Mouse (Mus musculus): Measurements from ENCODE around the gene Arl5a.

- no peak for TF ChIP-seq CTCF (IDR thresholded peaks at IDR 0.05; ENCODE audit: low read depth, low read length)
- no peak for TF ChIP-seq POLR2A (IDR thresholded peaks at IDR 0.05; ENCODE audit: borderline replicate concordance, low read depth, low read length)
Measured at GRCm38 (mm10) chr2:52438437-52438836, 13.7 kb upstream of the Arl5a start.

Measured in bone marrow macrophage, adult 2 months (primary cell).